Mouse (Mus musculus) heart, adult 2 months (tissue): ENCODE measurements around the gene Cda.

Source experiments
- CTCF ChIP-seq: fragments of 200-600 bp; IDR thresholded peaks from 2 replicates; pipeline ENCODE4 v1.8.1; 2022; ENCODE audit warnings: antibody characterized with exemption, mild to moderate bottlenecking, moderate library complexity
- POLR2A ChIP-seq: fragments of 200-500 bp; IDR thresholded peaks from 2 replicates; pipeline ENCODE4 v1.6.1; 2011; ENCODE audit warnings: mild to moderate bottlenecking, low read depth, low read length, control low read depth; ENCODE audit not compliant: insufficient read depth

DNA sequence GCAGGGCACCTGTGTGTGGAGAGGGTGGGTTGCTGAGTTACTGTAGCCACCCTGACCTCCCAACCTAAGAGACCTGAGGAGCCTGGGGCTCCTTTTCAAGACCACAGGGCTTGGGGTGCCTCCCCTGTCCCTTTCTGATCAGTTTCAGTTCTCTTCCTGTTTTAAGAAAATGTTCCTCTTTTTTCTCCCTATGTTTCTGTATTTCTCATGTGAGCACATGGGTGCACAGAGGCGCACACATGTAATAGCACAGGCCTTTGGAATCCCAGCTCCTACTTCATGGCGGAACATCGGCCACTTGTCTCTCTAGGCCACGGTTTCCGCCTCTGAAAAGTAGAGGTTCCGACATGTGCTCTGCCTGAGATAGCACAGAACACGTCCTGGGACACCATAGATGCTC, 79.1 kb downstream of the Cda start:
- TF ChIP-seq CTCF = no peak
- no peak for TF ChIP-seq POLR2A
